Mouse (Mus musculus) intestine, embryonic 16.5 days (tissue): ENCODE results near the gene Alg12. TPM values are rescaled to one million over a fixed set of nuclear protein-coding genes. Genes with fewer than 3 reads are reported as not detected.
"Not testable (repeated sequence)": the region's sequence is repeated elsewhere in the genome, so short reads cannot be mapped to it uniquely, and the experiment has no call there.

Source experiments
- ATAC-seq: fragments of 200-750 bp; cut with Nextera tagmentation; 2 replicates; pipeline ENCODE4 v1.8.0; 2017; ENCODE audit warnings: moderate TSS enrichment, moderate library complexity
- H3K27ac ChIP-seq: fragments of 300-500 bp; sonication (generic); 2 replicates; pipeline ENCODE4 v1.5.1; 2014; ENCODE audit warnings: mild to moderate bottlenecking, low read length
- H3K27me3 ChIP-seq: fragments of 300-500 bp; sonication (generic); replicated peaks from 2 replicates; pipeline ENCODE4 v1.6.1; 2014; ENCODE audit warnings: low read length, control low read depth, mixed read lengths; ENCODE audit not compliant: control insufficient read depth, insufficient read depth
- H3K36me3 ChIP-seq: fragments of 300-500 bp; sonication (generic); 2 replicates; pipeline ENCODE4 v1.6.1; 2014; ENCODE audit warnings: low read length, control low read depth; ENCODE audit not compliant: control insufficient read depth, insufficient read depth
- H3K4me1 ChIP-seq: fragments of 300-500 bp; sonication (generic); 2 replicates; pipeline ENCODE4 v1.6.1; 2014; ENCODE audit warnings: low read length, control low read depth, mixed read lengths; ENCODE audit not compliant: control insufficient read depth, insufficient read depth
- H3K4me2 ChIP-seq: fragments of 300-500 bp; sonication (generic); 2 replicates; pipeline ENCODE4 v1.6.1; 2014; ENCODE audit warnings: low read depth, low read length, control low read depth
- H3K4me3 ChIP-seq: fragments of 300-500 bp; sonication (generic); 2 replicates; pipeline ENCODE4 v1.5.1; 2014; ENCODE audit warnings: mild to moderate bottlenecking, low read length
- H3K9ac ChIP-seq: fragments of 300-500 bp; sonication (generic); 2 replicates; pipeline ENCODE4 v1.6.1; 2014; ENCODE audit warnings: low read depth, low read length
- H3K9me3 ChIP-seq: fragments of 300-500 bp; sonication (generic); 2 replicates; pipeline ENCODE4 v1.6.1; 2016; ENCODE audit warnings: low read length, control low read depth; ENCODE audit not compliant: control insufficient read depth
- WGBS: fragments of 180-500 bp; shearing (Covaris S2); extraction: QIAGEN DNeasy Blood & Tissue Kit; methylation state at CpG from one replicate; pipeline ENCODE4 v1.1.7; 2014; 5-methylcytosine and 5-hydroxymethylcytosine counted together
- polyA plus RNA-seq: library from polyadenylated mRNA; unstranded; fragments of >200 nt; fragmentation: Nextera tagmentation; extraction: Ambion mirVana; gene quantifications from 2 replicates; pipeline ENCODE4 v1.2.1, GENCODE M21; 2015

The Alg12 gene
- polyA plus RNA-seq, 1 experiment from 2014 or later: 16.9 TPM

- ATAC-seq, H3K36me3 ChIP-seq, H3K27ac ChIP-seq, H3K9ac ChIP-seq, H3K9me3 ChIP-seq, H3K4me1 ChIP-seq, H3K4me3 ChIP-seq, H3K4me2 ChIP-seq, H3K27me3 ChIP-seq: not testable (repeated sequence)
- WGBS: 86% methylated on average over 5 of the region's 5 CpGs
Observed at GRCm38 (mm10) chr15:88774630-88775029, 44.5 kb downstream of the Alg12 start.

- Histone ChIP-seq H3K4me3 (no peak overlapping the region), H3K4me1 (peaks cover 3% of the 10 kb centered on the region; the same call in 1 of the 2 replicates), H3K27ac (no peak overlapping the region), H3K27me3 (no peaks in the 10 kb centered on the region), H3K36me3 (peaks cover 5% of the 10 kb centered on the region), H3K4me2 (no peak overlapping the region), H3K9ac (no peak overlapping the region), H3K9me3 (no peaks in the 10 kb centered on the region)
- WGBS: 58% methylated on average over 1 of the region's 1 CpGs
- ATAC-seq: no peak
Observed at GRCm38 (mm10) chr15:88768537-88768936, 50.6 kb downstream of the Alg12 start.

- not testable (repeated sequence) for H3K27ac ChIP-seq, H3K9ac ChIP-seq, H3K36me3 ChIP-seq, H3K4me3 ChIP-seq, ATAC-seq, H3K9me3 ChIP-seq, H3K27me3 ChIP-seq, H3K4me2 ChIP-seq, H3K4me1 ChIP-seq
- WGBS: 95% methylated on average over 2 of the region's 2 CpGs
Observed at GRCm38 (mm10) chr15:88766139-88766538, 53.0 kb downstream of the Alg12 start.

- H3K36me3 ChIP-seq: no peaks in the 10 kb centered on the region; the same call in 1 of the 2 replicates
- H3K4me1 ChIP-seq: peaks cover 5% of the 10 kb centered on the region
- H3K27me3 ChIP-seq: no peaks in the 10 kb centered on the region
- H3K4me2 ChIP-seq: no peak overlapping the region
- WGBS: 92% methylated on average over 4 of the region's 4 CpGs
- H3K9ac ChIP-seq: no peak overlapping the region
- H3K9me3 ChIP-seq: no peaks in the 10 kb centered on the region
- ATAC-seq: peak; percentile 62
- H3K4me3 ChIP-seq: no peak overlapping the region
- H3K27ac ChIP-seq: no peak overlapping the region
Observed at GRCm38 (mm10) chr15:88761551-88761950, 57.6 kb downstream of the Alg12 start.

GRCm38 (mm10) chr15:88758061-88758460, 61.1 kb downstream of the Alg12 start:
- Histone ChIP-seq H3K27me3 (no peaks in the 10 kb centered on the region), H3K36me3 (no peaks in the 10 kb centered on the region), H3K9me3 (no peaks in the 10 kb centered on the region), H3K4me1 (peaks cover 8% of the 10 kb centered on the region), H3K27ac (no peak overlapping the region), H3K9ac (no peak overlapping the region), H3K4me2 (no peak overlapping the region), H3K4me3 (no peak overlapping the region)
- 0 out of 2 replicates have a peak, but pooled peaks have one; percentile 45 for ATAC-seq
- 71% methylated on average over 3 of the region's 3 CpGs for WGBS

- no peaks in the 10 kb centered on the region for H3K9me3 ChIP-seq
- no peak overlapping the region for H3K9ac ChIP-seq
- H3K27me3 ChIP-seq: no peaks in the 10 kb centered on the region
- H3K4me1 ChIP-seq: peaks cover 11% of the 10 kb centered on the region
- H3K4me3 ChIP-seq: no peak overlapping the region
- H3K27ac ChIP-seq: no peak overlapping the region
- 94% methylated on average over 18 of the region's 18 CpGs for WGBS
- no peak for ATAC-seq
- H3K4me2 ChIP-seq: no peak overlapping the region
- no peaks in the 10 kb centered on the region for H3K36me3 ChIP-seq
Observed at GRCm38 (mm10) chr15:88755761-88756160, 63.4 kb downstream of the Alg12 start.

Other genes starting within 250 kb of the Alg12 start
- not detected in 2 replicates for gene Zdhhc25, start 219.0 kb downstream of the Alg12 start, polyA plus RNA-seq
- gene Brd1, start 85.1 kb downstream of the Alg12 start, polyA plus RNA-seq: 13.4 and 14.1 TPM in 2 replicates
- 11.9 and 12.4 TPM in 2 replicates for gene Zbed4, start 67.7 kb downstream of the Alg12 start, polyA plus RNA-seq
- gene Creld2, start 328 bp upstream of the Alg12 start, polyA plus RNA-seq: 123 and 137 TPM in 2 replicates
- gene Pim3, start 42.9 kb upstream of the Alg12 start, polyA plus RNA-seq: 45.7 and 46.3 TPM in 2 replicates
- gene Ttll8, start 135.1 kb upstream of the Alg12 start, polyA plus RNA-seq: not detected in 2 replicates
- not detected in 2 replicates for gene Mlc1, start 159.7 kb upstream of the Alg12 start, polyA plus RNA-seq
- not detected in 2 replicates for gene Mov10l1, start 163.6 kb upstream of the Alg12 start, polyA plus RNA-seq
- 0.38 and 0.68 TPM in 2 replicates for gene Panx2, start 240.4 kb upstream of the Alg12 start, polyA plus RNA-seq